Mouse (Mus musculus): ENCODE results near the gene Chmp3.

Chmp3 gene

GRCm38 (mm10) chr6:71543686-71544499, at the start of gene Chmp3:
Gene Chmp3, plus strand, starts transcription at chr6:71543797.
- DNase-seq (ENCODE audit: low spot score in 2 of 2), result peak; percentile 93 to 94

DNA sequence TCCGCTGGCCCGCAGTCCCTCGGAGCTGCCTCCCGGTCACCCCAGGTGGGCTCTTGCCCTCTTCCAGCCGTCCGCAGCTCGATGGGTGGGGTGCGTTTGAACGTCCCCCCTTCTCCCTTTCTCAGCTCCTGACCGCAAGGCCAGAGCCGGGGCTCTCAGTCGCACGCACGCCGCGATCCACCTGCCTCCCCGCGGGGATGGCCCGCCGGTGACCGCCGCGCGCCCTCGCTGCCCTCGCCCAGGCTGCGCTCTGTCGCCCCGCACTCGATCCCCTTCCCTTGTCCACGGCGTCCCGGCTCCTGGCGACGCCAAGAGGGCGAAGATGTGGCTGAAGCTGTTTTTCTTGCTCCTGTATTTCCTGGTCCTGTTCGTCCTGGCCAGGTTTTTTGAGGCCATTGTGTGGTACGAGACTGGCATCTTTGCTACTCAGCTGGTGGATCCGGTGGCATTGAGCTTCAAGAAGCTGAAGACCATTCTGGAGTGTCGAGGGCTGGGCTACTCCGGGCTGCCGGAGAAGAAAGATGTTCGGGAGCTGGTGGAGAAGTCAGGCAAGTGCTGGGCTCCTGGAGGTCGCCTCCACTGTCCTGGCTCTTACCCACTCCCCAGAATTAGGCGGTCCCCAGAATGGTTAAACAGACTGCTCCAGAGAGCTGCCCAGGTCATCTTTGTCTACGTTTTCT, 49.1 kb upstream of the Chmp3 start:
- DNase-seq (ENCODE audit: low spot score in 2 of 2), result peak; percentile 26 to 59

GRCm38 (mm10) chr6:71500575-71500974, 43.0 kb upstream of the Chmp3 start:
- no peak for DNase-seq (ENCODE audit: low spot score in 2 of 2)

GRCm38 (mm10) chr6:71503001-71503400, 40.6 kb upstream of the Chmp3 start:
- DNase-seq (ENCODE audit: low spot score in 2 of 2), result no peak

DNA sequence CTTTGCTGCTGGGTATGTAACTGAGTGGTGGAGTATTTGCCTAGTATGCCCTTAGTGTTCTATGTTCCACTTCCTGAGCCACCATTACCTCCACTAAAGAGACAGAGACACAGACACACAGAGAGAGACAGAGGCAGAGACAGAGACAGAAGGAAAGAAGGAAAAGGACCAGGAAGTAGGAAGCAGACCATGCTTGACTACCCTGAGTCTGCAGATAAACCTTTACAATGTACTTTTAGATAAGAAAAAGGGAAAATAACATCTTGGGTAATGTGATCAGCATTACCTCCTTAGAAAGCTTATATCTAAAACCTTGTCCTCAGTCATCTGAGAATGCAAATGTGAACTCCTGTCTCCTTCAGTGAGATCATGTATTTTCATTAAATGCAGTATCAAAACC, 39.9 kb upstream of the Chmp3 start:
- DNase-seq (ENCODE audit: low spot score in 2 of 2), result no peak

GRCm38 (mm10) chr6:71504091-71504490, 39.5 kb upstream of the Chmp3 start:
- DNase-seq (ENCODE audit: low spot score in 2 of 2), result no peak

GRCm38 (mm10) chr6:71505671-71506070, 37.9 kb upstream of the Chmp3 start:
- no peak for DNase-seq (ENCODE audit: low spot score in 2 of 2)

GRCm38 (mm10) chr6:71519476-71519875, 24.1 kb upstream of the Chmp3 start:
- DNase-seq (ENCODE audit: low spot score in 2 of 2), result no peak

DNA sequence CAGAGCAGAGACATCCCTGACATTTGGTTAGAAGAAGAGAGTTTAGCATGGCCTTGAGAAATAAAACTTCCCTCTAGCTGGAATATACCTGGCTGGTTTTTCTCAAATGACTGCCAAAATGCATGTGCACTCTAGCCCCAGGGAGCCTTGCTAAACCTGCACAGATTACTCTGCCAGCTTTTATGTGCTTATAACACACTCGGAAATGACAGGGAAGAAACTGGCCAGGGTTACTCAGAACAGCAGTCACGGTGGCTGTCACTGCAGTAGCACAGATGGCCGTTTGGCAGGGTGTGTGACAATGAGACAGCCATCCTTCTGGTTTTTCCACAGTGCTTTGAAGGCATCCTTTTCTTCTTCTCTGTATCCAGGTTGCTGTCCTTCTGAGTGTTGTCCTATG, 18.0 kb upstream of the Chmp3 start:
- DNase-seq (ENCODE audit: low spot score in 2 of 2), result no peak

DNA sequence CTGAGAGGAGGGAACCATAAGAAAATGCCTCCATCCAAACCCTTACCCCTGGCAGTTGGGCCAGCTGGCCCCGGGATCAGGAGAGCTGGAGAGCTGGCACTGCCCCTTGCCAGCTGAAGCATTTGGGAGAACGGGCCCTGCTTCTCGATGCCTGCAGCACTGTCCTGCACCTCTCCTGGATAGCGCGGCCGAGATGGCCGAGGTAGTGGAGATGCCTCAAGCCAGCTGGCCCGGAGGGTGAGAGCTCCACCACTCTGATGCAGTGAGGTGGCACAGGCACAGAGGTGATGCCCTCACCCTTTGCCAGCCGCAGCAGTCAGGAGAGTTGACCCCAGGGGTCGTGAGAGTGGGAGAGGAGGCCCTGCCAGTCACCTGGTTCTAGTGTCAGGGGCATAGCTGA, 16.5 kb upstream of the Chmp3 start:
- no peak for DNase-seq (ENCODE audit: low spot score in 2 of 2)

DNA sequence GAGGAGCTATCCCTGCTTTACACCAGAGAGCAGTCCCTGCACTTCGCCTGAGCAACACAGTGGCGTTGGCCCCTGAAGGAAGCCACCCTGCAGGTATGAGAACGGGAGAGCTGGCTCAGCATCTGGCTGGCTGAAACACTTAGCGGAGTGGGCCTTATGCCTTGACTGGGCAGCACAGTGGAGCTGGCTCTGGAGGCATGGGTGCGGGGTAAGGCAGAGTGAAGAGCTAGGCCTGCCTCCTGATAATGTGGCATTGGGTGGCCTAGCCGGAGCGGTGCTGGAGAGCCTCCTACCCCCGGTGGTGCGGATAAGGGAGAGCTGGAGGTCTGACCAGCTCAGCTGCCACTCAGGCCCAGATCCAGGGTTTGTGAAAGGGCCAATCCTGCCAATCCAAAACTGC, 15.8 kb upstream of the Chmp3 start:
- DNase-seq (ENCODE audit: low spot score in 2 of 2), result no peak

DNA sequence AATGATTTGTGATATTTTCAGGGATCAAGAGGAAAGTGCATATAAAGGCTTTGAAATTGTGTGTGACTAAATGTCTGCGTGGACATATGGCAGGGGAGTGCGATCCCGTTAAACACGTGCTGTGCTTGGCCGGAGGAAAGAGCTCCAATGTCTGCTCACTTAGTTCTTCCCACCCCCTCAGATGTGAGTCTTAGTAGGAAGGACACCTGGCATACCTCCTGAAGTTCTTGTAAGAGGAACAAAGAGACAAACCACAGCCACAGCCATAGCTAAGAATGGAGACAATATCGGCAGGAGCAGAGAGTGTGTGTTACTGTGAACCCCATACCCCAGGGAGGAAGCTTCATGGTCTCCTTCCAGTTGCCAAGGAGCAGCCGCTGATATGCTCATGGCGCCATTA, 13.4 kb upstream of the Chmp3 start:
- no peak for DNase-seq (ENCODE audit: low spot score in 2 of 2)

GRCm38 (mm10) chr6:71537286-71537685, 6.3 kb upstream of the Chmp3 start:
- DNase-seq (ENCODE audit: low spot score in 2 of 2), result no peak

DNA sequence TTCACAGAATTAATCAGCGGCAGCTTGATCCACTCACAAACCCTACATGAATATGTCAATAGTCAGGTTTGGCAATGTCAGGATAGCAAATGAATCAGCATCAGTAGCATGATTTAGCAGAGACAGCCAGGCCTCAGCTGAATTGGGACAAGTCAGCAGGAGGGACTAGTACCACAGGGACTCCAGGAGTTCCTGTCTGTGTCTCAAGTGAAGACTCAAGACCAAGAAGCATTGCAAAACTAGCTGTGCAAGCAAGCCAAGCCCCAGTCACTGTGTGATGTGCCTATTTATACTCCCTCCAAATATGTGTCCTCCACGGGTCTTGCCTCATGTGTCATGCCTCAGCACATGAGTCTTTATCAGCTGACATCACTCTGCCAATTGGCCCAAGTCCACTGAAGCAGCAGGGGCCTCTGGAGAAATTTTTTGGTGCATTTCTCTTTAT, 11.9 kb downstream of the Chmp3 start:
- DNase-seq (ENCODE audit: low spot score in 2 of 2), result no peak

- no peak for DNase-seq (ENCODE audit: low spot score in 2 of 2)
Observed at GRCm38 (mm10) chr6:71556826-71557225, 13.2 kb downstream of the Chmp3 start.

GRCm38 (mm10) chr6:71568616-71569015, 25.0 kb downstream of the Chmp3 start:
- no peak for DNase-seq (ENCODE audit: low spot score in 2 of 2)

- DNase-seq (ENCODE audit: low spot score in 2 of 2), result no peak
Observed at GRCm38 (mm10) chr6:71569025-71569424, 25.4 kb downstream of the Chmp3 start.

GRCm38 (mm10) chr6:71575359-71575758, 31.8 kb downstream of the Chmp3 start:
- DNase-seq (ENCODE audit: low spot score in 2 of 2), result no peak

DNA sequence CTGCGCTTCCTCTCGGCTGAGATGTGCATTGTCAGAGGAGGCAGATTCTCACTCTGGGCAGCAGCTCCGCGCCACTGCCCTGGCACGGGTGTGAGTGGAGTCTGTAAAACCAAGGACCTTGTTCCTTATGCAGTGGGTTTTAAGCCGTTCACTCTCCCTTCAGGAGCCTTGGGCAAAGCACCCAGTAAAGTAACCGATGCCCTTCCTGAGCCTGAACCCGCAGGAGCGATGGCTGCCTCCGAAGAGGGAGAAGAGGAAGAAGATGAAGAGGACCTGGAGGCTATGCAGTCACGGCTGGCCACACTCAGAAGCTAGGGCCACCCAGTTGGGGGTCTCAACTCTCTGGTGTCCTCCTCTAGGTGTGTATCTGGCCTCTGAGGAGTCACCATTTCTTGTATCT, 35.9 kb downstream of the Chmp3 start:
- DNase-seq (ENCODE audit: low spot score in 2 of 2), result no peak

GRCm38 (mm10) chr6:71583198-71583597, 39.6 kb downstream of the Chmp3 start:
- DNase-seq (ENCODE audit: low spot score in 2 of 2), result no peak

DNA sequence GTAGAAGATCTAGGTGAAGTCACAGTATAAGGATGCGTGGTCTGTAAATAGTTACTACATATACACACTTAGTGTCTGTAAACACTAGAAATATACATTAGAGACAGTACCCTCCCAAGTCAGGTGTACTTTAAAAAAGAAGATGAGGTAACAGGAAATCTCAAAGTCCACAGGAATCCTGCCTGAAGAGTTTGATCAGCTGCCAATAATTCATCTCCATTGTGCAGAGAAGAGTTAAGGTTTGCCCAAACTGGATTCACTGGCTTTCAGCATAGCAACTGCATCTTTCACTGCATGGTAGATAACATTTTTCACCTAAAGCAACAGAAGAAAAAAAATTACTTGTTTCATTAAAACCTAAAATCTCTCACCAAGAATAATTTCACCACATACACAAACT, 45.8 kb downstream of the Chmp3 start:
- DNase-seq (ENCODE audit: low spot score in 2 of 2), result no peak

- no peak for DNase-seq (ENCODE audit: low spot score in 2 of 2)
Observed at GRCm38 (mm10) chr6:71590154-71590553, 46.6 kb downstream of the Chmp3 start.

DNA sequence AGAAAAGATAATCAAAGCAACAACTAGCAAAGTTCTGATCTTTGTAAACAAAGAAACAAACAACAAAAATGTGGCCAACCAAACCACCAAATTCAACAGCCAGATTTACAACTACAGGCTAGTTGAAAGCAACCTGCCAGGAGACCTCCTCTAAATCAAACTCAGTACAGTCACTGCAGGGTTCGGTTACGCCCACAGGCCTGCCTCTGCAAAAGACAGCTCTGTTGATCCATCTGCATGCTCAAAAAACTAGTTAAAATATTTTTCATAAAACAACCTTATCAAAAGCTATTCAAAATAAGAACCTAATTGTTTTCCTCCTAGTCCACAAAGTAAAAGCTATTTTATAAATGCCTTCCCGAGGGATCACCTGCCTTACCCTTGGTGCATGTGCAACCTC, 64.2 kb downstream of the Chmp3 start:
- no peak for DNase-seq (ENCODE audit: low spot score in 2 of 2)

Data from frontal cortex, postnatal 10 days (tissue).